8 mouse cellular contexts compared by ENCODE assay signal in genomic region chr5:24328813-24329211, GRCm38 (mm10). TPM values are rescaled to one million over a fixed set of nuclear protein-coding genes. Genes with fewer than 3 reads are reported as not detected.
DNase-seq lines count a peak whose midpoint lies in the region; ATAC-seq lines count a peak whose summit lies in the region.

No protein-coding gene starts in this region.

- no peak for DNase-seq in heart, embryonic 10.5 days (ENCODE audit: low spot score)
- DNase-seq in heart, adult 11 months = no peak
- DNase-seq in cerebellum, postnatal 10 days = peak; percentile 84 to 89
- DNase-seq in hindbrain, embryonic 11.5 days (ENCODE audit: low spot score) = no peak
- DNase-seq in adrenal gland, adult 2 months = no peak
- DNase-seq in urinary bladder, postnatal 10 days (ENCODE audit: low spot score) = no peak
- DNase-seq in gastrocnemius, postnatal 10 days = no peak

- H3K4me2 ChIP-seq in hindbrain, embryonic 11.5 days (replicated peaks; ENCODE audit: low read depth, low read length) = peak overlapping the region; percentile 59
- H3K4me2 ChIP-seq in midbrain, embryonic 13.5 days (replicated peaks) = peak overlapping the region; percentile 53

- peak overlapping the region; percentile 51 for H3K4me3 ChIP-seq in heart, embryonic 10.5 days
- 0 out of 2 replicates have a peak overlapping the region, but pooled peaks have one; percentile 20 for H3K4me3 ChIP-seq in hindbrain, embryonic 11.5 days (ENCODE audit: low read depth, low read length)
- peak overlapping the region; percentile 22 for H3K4me3 ChIP-seq in midbrain, embryonic 13.5 days (replicated peaks)

- H3K27me3 ChIP-seq in heart, embryonic 10.5 days (ENCODE audit: insufficient read depth, poor library complexity, severe bottlenecking) = peaks cover 26% of the 10 kb centered on the region
- H3K27me3 ChIP-seq in hindbrain, embryonic 11.5 days (ENCODE audit: control insufficient read depth, insufficient read depth, low read length) = no peaks in the 10 kb centered on the region
- H3K27me3 ChIP-seq in midbrain, embryonic 13.5 days = peaks cover 5% of the 10 kb centered on the region

- WGBS in heart, embryonic 10.5 days = 82% methylated on average over 6 of the region's 6 CpGs
- WGBS in hindbrain, embryonic 11.5 days = 70% methylated on average over 6 of the region's 6 CpGs
- 76% methylated on average over 6 of the region's 6 CpGs for WGBS in midbrain, embryonic 13.5 days

- peak overlapping the region; percentile 90 for H3K27ac ChIP-seq in heart, embryonic 10.5 days
- H3K27ac ChIP-seq in hindbrain, embryonic 11.5 days (ENCODE audit: low read depth, low read length) = peak overlapping the region; percentile 93
- peak overlapping the region; percentile 74 for H3K27ac ChIP-seq in midbrain, embryonic 13.5 days

- H3K9ac ChIP-seq in hindbrain, embryonic 11.5 days (ENCODE audit: low read depth, low read length) = peak overlapping the region; percentile 68
- peak overlapping the region; percentile 64 for H3K9ac ChIP-seq in midbrain, embryonic 13.5 days (replicated peaks)

- no peak; the same call in 1 of the 2 replicates for ATAC-seq in hindbrain, embryonic 11.5 days (ENCODE audit: low FRiP score)
- ATAC-seq in midbrain, embryonic 13.5 days = no peak; the same call in none of the 2 replicates

- no peaks in the 10 kb centered on the region for H3K9me3 ChIP-seq in heart, embryonic 10.5 days
- H3K9me3 ChIP-seq in hindbrain, embryonic 11.5 days (ENCODE audit: control insufficient read depth, low read length) = no peaks in the 10 kb centered on the region
- H3K9me3 ChIP-seq in midbrain, embryonic 13.5 days = no peaks in the 10 kb centered on the region

- H3K4me1 ChIP-seq in heart, embryonic 10.5 days = peaks cover 88% of the 10 kb centered on the region
- peaks cover 17% of the 10 kb centered on the region for H3K4me1 ChIP-seq in hindbrain, embryonic 11.5 days (replicated peaks; ENCODE audit: control insufficient read depth, insufficient read depth, low read length)
- H3K4me1 ChIP-seq in midbrain, embryonic 13.5 days (replicated peaks) = peaks cover 32% of the 10 kb centered on the region

- peaks cover 79% of the 10 kb centered on the region for H3K36me3 ChIP-seq in heart, embryonic 10.5 days
- peaks cover 7% of the 10 kb centered on the region for H3K36me3 ChIP-seq in hindbrain, embryonic 11.5 days (ENCODE audit: control insufficient read depth, insufficient read depth, low read length)
- peaks cover 50% of the 10 kb centered on the region for H3K36me3 ChIP-seq in midbrain, embryonic 13.5 days

RNA-seq across cellular contexts. Expression of gene Kcnh2, which starts 22.6 kb away (rescaled TPM):
- 28.8 and 32.2 TPM in 2 replicates for polyA plus RNA-seq in heart, embryonic 10.5 days (2016; fragmentation: Nextera tagmentation; extraction: Ambion mirVana)
- 11.9 and 12.3 TPM in 2 replicates for polyA plus RNA-seq in hindbrain, embryonic 11.5 days (2014; fragmentation: Nextera tagmentation; extraction: Ambion mirVana)
- polyA plus RNA-seq in midbrain, embryonic 13.5 days (2015; fragmentation: Nextera tagmentation; extraction: Ambion mirVana) = 9.0 and 10.3 TPM in 2 replicates
- total RNA-seq in adrenal gland, adult 2 months (2021) = 10 to 100 TPM; 12.3 to 26.4 TPM
- polyA plus RNA-seq in adrenal gland, adult 2 months (2012; rRNA removed) = 75.2 and 99.5 TPM in 2 replicates
- 10 to 100 TPM in 1 of 2 experiments, 1 to 10 TPM in 1; 5.4 to 10.8 TPM for total RNA-seq in gastrocnemius, postnatal 10 days (2021)

RNA-seq across cellular contexts. Expression of gene Nos3, which starts 35.8 kb away (rescaled TPM):
- polyA plus RNA-seq in heart, embryonic 10.5 days (2016; fragmentation: Nextera tagmentation; extraction: Ambion mirVana) = 23.2 and 40.8 TPM in 2 replicates
- polyA plus RNA-seq in hindbrain, embryonic 11.5 days (2014; fragmentation: Nextera tagmentation; extraction: Ambion mirVana) = 4.5 and 5.2 TPM in 2 replicates
- 7.0 and 7.8 TPM in 2 replicates for polyA plus RNA-seq in midbrain, embryonic 13.5 days (2015; fragmentation: Nextera tagmentation; extraction: Ambion mirVana)
- total RNA-seq in adrenal gland, adult 2 months (2021) = 10 to 100 TPM in 1 of 2 experiments, 1 to 10 TPM in 1; 8.5 to 13.6 TPM
- 22.1 and 33.1 TPM in 2 replicates for polyA plus RNA-seq in adrenal gland, adult 2 months (2012; rRNA removed)
- total RNA-seq in gastrocnemius, postnatal 10 days (2021) = 10 to 100 TPM in 1 of 2 experiments, 1 to 10 TPM in 1; 7.7 to 11.2 TPM

Comparison
In these comparisons a context has a peak if more than half of its experiments do, and no peak if none do; other contexts are left out.
1. DNase-seq: peak in cerebellum, postnatal 10 days (2 of 2); none in heart, embryonic 10.5 days (single experiment), heart, adult 11 months (single experiment), hindbrain, embryonic 11.5 days (single experiment), adrenal gland, adult 2 months (single experiment), urinary bladder, postnatal 10 days (single experiment) and gastrocnemius, postnatal 10 days (single experiment).
2. Peak in every context shown above with its lines, with median percentiles within 50 percentile points of each other: H3K27ac ChIP-seq and H3K4me3 ChIP-seq.